Mouse (Mus musculus): ENCODE data around the gene Runx1.

DNA sequence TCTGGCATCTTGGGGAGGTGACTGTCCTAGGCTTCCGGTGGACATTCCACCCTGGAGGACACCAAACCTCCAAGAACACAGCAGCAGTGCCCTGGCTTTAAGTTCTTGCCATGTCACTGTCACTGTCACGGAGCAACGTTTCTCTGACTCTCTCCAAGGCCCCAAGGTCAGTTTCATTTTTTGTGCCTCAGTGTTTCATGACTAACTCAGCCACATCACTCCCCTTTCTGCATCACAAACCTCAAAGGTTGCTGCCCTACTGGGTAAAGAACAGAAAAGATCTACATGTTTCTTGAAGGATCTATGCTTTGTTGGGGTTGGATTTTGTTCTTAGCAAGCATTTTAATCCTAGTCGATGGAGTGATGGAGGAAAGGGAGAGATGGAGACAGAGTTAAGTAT, 36.1 kb downstream of the Runx1 start:
- TF ChIP-seq TAL1 (IDR thresholded peaks at IDR 0.05; ENCODE audit: low read length) (no peak), GATA1 (IDR thresholded peaks at IDR 0.05; ENCODE audit: low read length) (no peak)

Data from erythroblast, embryonic 14.5 days (primary cell).